8 mouse cellular contexts compared by ENCODE assay signal in the genomic region with DNA sequence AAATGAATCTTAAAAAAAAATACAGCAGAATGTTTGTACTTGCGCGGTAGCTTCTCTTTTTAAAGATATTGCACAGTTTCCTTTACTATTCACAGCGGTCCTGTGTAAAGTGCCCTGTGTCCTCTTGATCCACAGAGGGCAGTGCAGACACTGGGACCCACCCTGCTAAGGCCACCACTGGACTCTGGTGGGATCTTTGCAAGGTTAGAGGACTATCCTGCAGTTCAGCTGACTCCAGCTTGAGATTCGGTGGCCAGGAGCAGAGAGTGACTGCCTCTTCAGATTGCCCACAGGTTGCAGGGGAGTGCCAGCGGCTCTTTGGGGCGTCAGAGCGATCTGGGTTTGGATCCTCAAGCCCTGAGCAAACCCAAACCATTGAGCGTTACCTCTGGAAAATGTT. TPM values are rescaled to one million over a fixed set of nuclear protein-coding genes. Genes with fewer than 3 reads are reported as not detected.
DNase-seq lines count a peak whose midpoint lies in the region; ATAC-seq lines count a peak whose summit lies in the region.

No protein-coding gene starts in this region.

- no peak overlapping the region for H3K27ac ChIP-seq in forebrain, embryonic 11.5 days (ENCODE audit: low read depth, low read length)
- no peak overlapping the region for H3K27ac ChIP-seq in forebrain, embryonic 15.5 days (replicated peaks)
- no peak overlapping the region for H3K27ac ChIP-seq in midbrain, embryonic 10.5 days (replicated peaks)
- no peak overlapping the region for H3K27ac ChIP-seq in midbrain, embryonic 14.5 days (replicated peaks; ENCODE audit: low read depth, low read length)

- WGBS in forebrain, embryonic 11.5 days = 56% methylated on average over 8 of the region's 8 CpGs
- 66% methylated on average over 8 of the region's 8 CpGs for WGBS in forebrain, embryonic 15.5 days
- 58% methylated on average over 8 of the region's 8 CpGs for WGBS in midbrain, embryonic 10.5 days
- WGBS in midbrain, embryonic 14.5 days = 65% methylated on average over 8 of the region's 8 CpGs

- no peak overlapping the region for H3K4me2 ChIP-seq in forebrain, embryonic 11.5 days (ENCODE audit: low read depth, low read length, severe bottlenecking)
- no peak overlapping the region for H3K4me2 ChIP-seq in forebrain, embryonic 15.5 days (replicated peaks)
- H3K4me2 ChIP-seq in midbrain, embryonic 14.5 days (ENCODE audit: low read length) = no peak overlapping the region

- no peak overlapping the region for H3K9ac ChIP-seq in forebrain, embryonic 11.5 days (ENCODE audit: low read length)
- H3K9ac ChIP-seq in forebrain, embryonic 15.5 days (replicated peaks) = no peak overlapping the region
- H3K9ac ChIP-seq in midbrain, embryonic 14.5 days (replicated peaks; ENCODE audit: low read length) = no peak overlapping the region

- DNase-seq in forebrain, embryonic 11.5 days (ENCODE audit: low spot score) = peak; percentile 53
- DNase-seq in midbrain, embryonic 10.5 days (ENCODE audit: low spot score) = peak; percentile 15
- no peak for DNase-seq in midbrain, embryonic 14.5 days
- peak; percentile 11 for DNase-seq in heart, postnatal 4 days
- no peak for DNase-seq in urinary bladder, postnatal 14 days (ENCODE audit: low spot score)
- no peak for DNase-seq in gastrocnemius, adult 8-10 months (ENCODE audit: low spot score in 2 of 2)

- H3K36me3 ChIP-seq in forebrain, embryonic 11.5 days (ENCODE audit: control insufficient read depth, insufficient read depth, low read length) = no peaks in the 10 kb centered on the region
- H3K36me3 ChIP-seq in forebrain, embryonic 15.5 days = no peaks in the 10 kb centered on the region
- H3K36me3 ChIP-seq in midbrain, embryonic 10.5 days = no peaks in the 10 kb centered on the region
- no peaks in the 10 kb centered on the region for H3K36me3 ChIP-seq in midbrain, embryonic 14.5 days (ENCODE audit: control insufficient read depth, insufficient read depth, low read length)

- H3K9me3 ChIP-seq in forebrain, embryonic 11.5 days (ENCODE audit: control insufficient read depth, low read length) = no peaks in the 10 kb centered on the region
- no peaks in the 10 kb centered on the region for H3K9me3 ChIP-seq in forebrain, embryonic 15.5 days
- H3K9me3 ChIP-seq in midbrain, embryonic 10.5 days (replicated peaks) = no peaks in the 10 kb centered on the region
- no peaks in the 10 kb centered on the region for H3K9me3 ChIP-seq in midbrain, embryonic 14.5 days (ENCODE audit: control insufficient read depth, low read length)

- no peak overlapping the region for H3K4me3 ChIP-seq in forebrain, embryonic 11.5 days (ENCODE audit: low read depth, low read length)
- no peak overlapping the region for H3K4me3 ChIP-seq in forebrain, embryonic 15.5 days
- no peak overlapping the region for H3K4me3 ChIP-seq in midbrain, embryonic 10.5 days
- H3K4me3 ChIP-seq in midbrain, embryonic 14.5 days (replicated peaks; ENCODE audit: low read depth, low read length) = no peak overlapping the region

- no peak for ATAC-seq in forebrain, embryonic 11.5 days (replicated peaks; ENCODE audit: low FRiP score)
- no peak for ATAC-seq in forebrain, embryonic 15.5 days (replicated peaks)
- ATAC-seq in midbrain, embryonic 14.5 days (ENCODE audit: low FRiP score, low TSS enrichment) = no peak
- ATAC-seq in megakaryocyte-erythroid progenitor cell, adult 5-6 weeks (replicated peaks; ENCODE audit: low FRiP score, low TSS enrichment, poor library complexity, severe bottlenecking) = peak; percentile 55

- H3K4me1 ChIP-seq in forebrain, embryonic 11.5 days (replicated peaks; ENCODE audit: control insufficient read depth, insufficient read depth, low read length) = peaks cover 5% of the 10 kb centered on the region; the same call in 1 of the 2 replicates
- H3K4me1 ChIP-seq in forebrain, embryonic 15.5 days = peaks cover 32% of the 10 kb centered on the region
- H3K4me1 ChIP-seq in midbrain, embryonic 10.5 days = peaks cover 32% of the 10 kb centered on the region
- H3K4me1 ChIP-seq in midbrain, embryonic 14.5 days (ENCODE audit: control insufficient read depth, insufficient read depth, low read length) = peaks cover 24% of the 10 kb centered on the region

- H3K27me3 ChIP-seq in forebrain, embryonic 11.5 days (ENCODE audit: control insufficient read depth, insufficient read depth, low read length) = no peaks in the 10 kb centered on the region
- no peaks in the 10 kb centered on the region for H3K27me3 ChIP-seq in forebrain, embryonic 15.5 days
- H3K27me3 ChIP-seq in midbrain, embryonic 10.5 days (ENCODE audit: low read depth, poor library complexity, severe bottlenecking) = no peaks in the 10 kb centered on the region
- no peaks in the 10 kb centered on the region for H3K27me3 ChIP-seq in midbrain, embryonic 14.5 days (ENCODE audit: control insufficient read depth, insufficient read depth, low read length)

RNA-seq across cellular contexts. Expression of gene Sec63, which starts 1.0 kb away (rescaled TPM):
- polyA plus RNA-seq in forebrain, embryonic 11.5 days (2014; fragmentation: Nextera tagmentation; extraction: Ambion mirVana) = 30.2 and 32.5 TPM in 2 replicates
- 27.3 and 28.8 TPM in 2 replicates for polyA plus RNA-seq in forebrain, embryonic 15.5 days (2015; fragmentation: Nextera tagmentation; extraction: Ambion mirVana)
- polyA plus RNA-seq in midbrain, embryonic 10.5 days (2016; fragmentation: Nextera tagmentation; extraction: Ambion mirVana) = 26.0 and 27.4 TPM in 2 replicates
- polyA plus RNA-seq in midbrain, embryonic 14.5 days (2014; fragmentation: Nextera tagmentation; extraction: Ambion mirVana) = 15.1 and 22.7 TPM in 2 replicates
- total RNA-seq in heart, postnatal 4 days (2021) = 10 to 100 TPM; 34.4 to 35.9 TPM
- total RNA-seq in megakaryocyte-erythroid progenitor cell, adult 5-6 weeks (2014; fragmentation: Nextera tagmentation) = 25.6 and 29.3 TPM in 2 replicates
- total RNA-seq in megakaryocyte-erythroid progenitor cell, adult 5-6 weeks (2017) = 17.5 and 39.9 TPM in 2 replicates
- 10 to 100 TPM; 16.9 to 32.2 (median 24.9) TPM for total RNA-seq in gastrocnemius, adult 8-10 months (2022)

Comparison
In these comparisons a context has a peak if more than half of its experiments do, and no peak if none do; other contexts are left out.
1. DNase-seq: peak in forebrain, embryonic 11.5 days (single experiment), midbrain, embryonic 10.5 days (single experiment) and heart, postnatal 4 days (single experiment); none in midbrain, embryonic 14.5 days (single experiment), urinary bladder, postnatal 14 days (single experiment) and gastrocnemius, adult 8-10 months (0 of 2).